Mouse (Mus musculus) cerebral cortex, adult 2 months (tissue): ENCODE results near the gene P3h4.

Experiments
- WGBS: fragments of 180-500 bp; shearing (Covaris S2); methylation state at CpG from one replicate; pipeline ENCODE4 v1.1.7; 2018; 5-methylcytosine and 5-hydroxymethylcytosine counted together

P3h4 gene

GRCm38 (mm10) chr11:100361059-100361458, 53.6 kb downstream of the P3h4 start:
- WGBS: no CpG with 5 or more reads among the region's 13 CpGs

- WGBS: 87% methylated on average over 6 of the region's 6 CpGs
These were observed 54.5 kb downstream of the P3h4 start for GRCm38 (mm10) chr11:100360175-100360574.
